Mouse (Mus musculus) thymus, postnatal 4 days (tissue): Measurements from ENCODE around the gene Gm20388.

ENCODE experiments used
- DNase-seq: peaks from one replicate; pipeline ENCODE4 v3.0.0; 2021

The Gm20388 gene

DNA sequence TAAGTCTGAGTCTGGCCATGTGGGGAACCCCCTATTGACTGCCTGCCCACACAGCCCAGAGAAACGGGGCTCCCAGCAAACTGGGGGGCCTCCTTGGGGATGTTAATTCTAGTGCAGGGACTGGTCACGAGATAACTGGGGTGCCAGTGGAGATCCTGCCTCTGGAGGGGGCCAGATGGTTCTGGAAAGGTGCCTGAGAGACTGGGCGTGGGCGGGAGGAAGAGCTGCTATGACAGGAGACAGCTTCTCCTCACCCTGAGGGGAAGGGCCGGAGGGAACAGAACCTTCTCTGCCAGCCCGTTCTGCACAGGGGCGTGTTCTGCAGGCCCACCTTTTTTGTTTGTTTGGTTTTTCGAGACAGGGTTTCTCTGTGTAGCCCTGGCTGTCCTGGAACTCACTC, 2955.6 kb downstream of the Gm20388 start:
- DNase-seq = no peak

DNA sequence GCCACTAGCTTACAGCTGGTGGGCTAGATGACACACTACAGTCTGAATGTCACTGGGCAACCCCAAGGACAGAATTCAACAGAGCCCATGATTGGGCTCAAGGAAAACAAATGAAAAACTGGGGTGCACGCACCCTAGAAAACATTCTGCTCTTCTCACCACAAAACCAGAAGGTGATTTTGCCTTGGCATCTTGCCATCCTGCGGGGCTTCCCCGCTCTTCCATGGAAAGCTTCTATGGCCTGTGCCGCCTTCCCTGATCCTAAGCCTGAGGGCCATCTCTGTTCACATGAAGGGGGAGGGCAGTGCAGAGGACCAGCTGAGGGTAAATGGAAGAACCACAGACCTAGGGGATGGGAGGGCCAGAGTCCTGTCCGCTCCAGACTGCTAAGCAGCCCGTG, 2957.3 kb downstream of the Gm20388 start:
- DNase-seq = no peak

DNA sequence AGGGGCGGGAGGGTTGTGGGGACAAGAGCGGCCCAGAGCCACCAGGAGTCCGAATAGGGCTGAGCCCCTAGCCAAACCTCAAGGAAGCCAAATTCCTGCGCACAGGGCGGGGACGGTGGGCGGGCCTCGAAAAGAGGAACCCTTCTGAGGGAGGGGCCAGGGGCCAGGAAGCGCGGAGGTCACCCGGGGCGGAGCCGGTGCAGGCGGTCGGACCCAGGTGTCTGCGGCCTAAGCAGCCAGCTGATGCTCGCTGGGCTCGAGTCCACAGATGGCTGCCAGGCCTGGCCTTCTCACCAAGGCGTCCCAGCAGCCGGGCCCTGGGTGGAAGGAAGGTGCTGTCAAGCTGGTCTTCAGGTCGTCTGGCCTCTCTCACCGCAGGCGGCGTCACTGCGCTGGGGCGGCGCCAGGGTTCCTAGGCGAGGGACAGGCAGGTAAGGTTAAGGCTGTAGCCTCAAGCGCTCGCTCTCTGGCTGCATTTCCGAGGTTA, 2959.8 kb downstream of the Gm20388 start:
- peak; percentile 85 for DNase-seq

DNA sequence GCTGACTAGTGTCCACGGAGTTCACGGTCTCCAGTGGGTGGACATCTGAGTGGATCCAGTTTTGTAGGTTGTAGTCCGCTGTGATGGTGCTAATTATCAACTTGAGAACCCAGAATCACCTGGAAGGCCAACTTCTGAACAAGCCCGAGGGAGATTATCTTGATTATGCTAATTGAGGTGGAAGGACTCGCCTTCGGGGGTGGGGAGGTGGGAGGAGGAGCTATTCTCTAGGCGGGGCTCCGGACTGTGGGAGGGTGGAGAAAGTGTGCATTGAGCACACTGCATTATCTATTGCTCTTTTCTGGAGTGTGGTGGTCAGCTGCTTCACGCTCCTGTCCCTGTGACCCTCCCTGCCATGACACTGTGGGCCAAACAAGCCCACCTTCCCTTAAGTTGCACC, 2961.0 kb downstream of the Gm20388 start:
- DNase-seq = no peak

DNA sequence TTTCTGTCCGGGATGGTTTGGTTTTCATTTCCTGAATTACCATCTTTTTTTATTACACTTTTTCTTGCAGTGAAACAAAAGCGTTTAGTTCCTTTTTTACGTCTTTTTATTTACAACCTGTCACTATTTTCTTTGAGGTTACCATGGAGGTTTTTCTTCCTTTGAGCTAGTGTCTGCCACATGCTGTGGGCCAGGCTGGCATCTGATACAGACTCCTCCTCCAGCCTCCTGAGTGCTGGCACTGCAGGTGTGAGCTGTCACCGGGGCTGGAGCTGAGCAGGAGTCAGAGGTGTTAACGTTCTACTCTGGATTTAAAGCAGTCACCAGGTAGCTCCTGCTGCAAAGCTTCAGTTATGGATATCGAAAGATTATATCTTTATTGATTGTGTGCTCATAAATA, 2962.5 kb downstream of the Gm20388 start:
- peak; percentile 51 for DNase-seq

DNA sequence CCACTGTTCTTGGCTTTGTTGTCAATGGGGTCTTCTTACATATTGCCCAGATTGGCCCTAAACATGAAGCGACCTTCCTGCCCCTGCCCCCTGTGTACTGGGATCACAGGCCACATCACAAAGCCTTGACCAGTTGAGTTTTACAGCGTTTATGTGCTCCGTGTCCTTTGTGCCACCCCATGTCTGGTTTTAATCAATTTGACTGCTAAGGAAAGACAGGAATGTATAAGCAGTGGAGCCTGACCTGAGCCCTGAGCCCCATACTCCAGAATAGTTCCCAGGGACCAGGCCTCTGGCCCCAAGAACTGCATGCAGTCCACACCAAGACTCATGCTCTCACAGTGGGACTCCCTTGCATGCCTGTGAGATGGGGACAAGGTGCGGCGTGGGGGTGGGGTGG, 2964.5 kb downstream of the Gm20388 start:
- no peak for DNase-seq

DNA sequence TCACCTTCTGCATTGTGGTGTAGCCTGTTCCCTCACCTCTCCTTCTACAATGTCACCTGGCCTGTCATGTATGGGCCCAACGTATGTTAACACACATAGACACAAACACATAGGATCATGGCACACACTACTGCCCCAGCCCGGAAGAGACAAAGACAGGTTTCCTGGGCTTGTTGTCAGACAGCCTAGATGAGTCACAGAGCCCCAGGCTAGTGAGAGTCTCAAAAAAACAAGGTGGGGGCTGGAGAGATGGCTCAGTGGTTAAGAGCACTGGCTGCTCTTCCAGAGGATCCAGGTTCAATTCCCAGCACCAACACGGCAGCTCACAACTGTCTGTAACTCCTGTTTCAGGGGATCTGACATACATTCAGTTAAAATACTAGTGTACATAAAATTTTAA, 2967.6 kb downstream of the Gm20388 start:
- no peak for DNase-seq

DNA sequence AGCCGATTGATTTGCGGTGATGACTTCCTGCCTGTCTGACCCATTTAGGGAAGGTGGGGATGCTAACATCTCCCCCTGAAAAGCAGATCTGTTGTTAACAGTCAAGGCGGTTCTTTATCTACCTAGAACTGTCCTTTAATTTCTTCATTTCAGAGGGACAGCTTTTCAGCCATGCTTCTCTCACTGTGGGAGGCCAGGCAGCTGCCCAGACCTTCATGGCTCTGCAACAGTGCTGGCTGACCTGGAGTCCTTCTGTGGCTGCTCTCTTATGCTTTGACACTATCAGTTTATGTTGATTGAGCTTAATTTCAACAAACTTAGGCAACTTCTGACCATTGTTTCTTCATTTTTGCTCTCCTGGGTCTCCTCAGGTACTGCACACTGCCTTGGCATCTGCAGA, 2969.7 kb downstream of the Gm20388 start:
- no peak for DNase-seq

DNA sequence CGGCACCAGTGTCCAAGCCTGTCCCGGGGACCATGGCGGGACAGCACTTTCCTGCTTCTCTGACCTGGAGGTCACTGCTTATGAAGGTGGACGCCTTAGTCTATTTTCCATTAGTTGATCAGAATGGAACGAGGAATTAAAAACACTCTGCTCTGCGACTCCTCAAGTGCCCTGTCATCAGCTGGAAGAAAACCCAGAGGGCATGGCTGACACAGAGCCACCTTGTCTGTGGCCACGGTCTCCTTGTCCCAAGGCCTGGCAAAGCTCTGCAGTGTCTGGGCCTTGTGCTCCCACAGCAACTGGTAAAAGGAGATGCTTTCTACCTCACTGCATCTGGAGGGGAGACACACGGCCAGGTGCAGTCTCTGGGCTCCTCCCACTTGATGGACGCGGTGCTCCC, 2973.0 kb downstream of the Gm20388 start:
- no peak for DNase-seq

DNA sequence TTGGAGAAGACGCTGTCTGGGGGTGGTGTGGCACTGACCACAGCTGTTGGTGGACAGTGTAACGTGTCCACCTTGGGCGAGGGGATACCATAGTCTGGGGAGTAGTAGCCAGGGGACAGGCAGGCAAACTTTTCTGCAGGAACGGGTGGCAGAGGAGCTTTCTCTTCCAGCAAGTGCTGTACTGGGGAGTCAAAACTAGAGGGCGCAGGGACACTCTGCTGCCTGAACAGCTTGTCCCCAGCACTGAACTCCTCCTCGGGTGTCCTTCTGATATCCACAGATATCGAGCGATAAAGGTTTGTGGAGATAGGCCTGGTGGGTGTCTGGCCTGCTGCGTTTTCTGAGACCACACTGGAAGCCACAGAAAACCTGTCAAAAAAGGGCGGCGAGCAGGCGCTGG, 2980.8 kb downstream of the Gm20388 start:
- no peak for DNase-seq

DNA sequence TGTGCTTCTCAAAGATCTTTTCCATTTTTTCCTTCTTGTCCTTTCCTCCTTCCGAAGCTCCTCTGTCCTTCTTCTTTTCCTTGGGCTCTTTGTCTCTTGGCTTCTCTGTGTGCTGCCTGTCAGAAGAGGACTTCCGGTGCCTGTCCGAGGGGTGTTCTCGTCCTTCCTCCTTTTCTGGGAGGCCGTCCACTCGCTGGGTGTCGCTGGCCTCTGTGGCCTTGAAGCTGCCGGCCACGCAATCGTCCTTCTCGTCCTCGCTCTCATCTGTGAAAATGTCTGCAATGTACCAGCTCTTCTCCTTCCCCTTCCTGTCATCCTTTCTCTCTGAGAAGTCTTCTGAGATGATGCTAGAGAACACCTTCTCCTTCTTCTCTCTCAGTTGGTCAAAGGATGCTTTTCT, 2982.8 kb downstream of the Gm20388 start:
- DNase-seq = no peak

DNA sequence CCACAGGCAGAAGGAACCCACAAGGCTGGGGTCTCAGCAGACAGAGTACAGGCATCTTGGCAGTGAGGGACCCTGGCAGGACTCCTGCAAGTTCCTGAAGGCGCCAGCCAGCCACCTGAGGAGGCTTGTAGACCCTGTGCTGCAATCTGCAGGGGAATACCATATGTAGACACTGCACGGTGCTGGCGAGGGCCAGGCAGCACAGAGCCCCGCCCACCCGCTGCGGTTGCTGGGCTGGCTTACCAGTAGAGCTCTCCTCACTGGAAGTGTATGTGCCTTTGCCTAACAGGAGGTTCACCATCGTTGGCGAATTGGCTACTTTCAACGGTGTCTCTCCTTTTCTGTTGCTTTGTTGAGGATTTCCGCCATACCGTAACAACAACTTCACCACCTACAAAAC, 2985.7 kb downstream of the Gm20388 start:
- no peak for DNase-seq

DNA sequence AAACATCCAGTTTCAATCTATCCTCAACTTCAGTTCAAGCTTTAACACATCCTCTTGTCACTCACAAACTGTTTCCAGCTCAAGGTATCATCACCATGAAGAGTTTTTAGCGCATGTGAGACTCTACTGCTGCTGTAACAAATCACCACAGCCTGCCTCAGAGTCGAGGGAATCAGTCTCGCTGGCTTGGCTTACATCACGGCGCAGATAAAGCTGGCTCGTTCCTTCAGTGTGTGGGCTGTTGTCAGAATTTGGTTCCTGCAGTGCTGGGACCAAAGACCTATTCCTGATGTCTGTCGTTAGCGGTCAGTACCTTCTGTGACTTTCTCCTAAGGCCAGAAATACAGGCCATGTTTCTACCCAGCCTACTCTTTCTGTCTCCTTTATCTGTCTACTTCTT, 2986.6 kb downstream of the Gm20388 start:
- no peak for DNase-seq

DNA sequence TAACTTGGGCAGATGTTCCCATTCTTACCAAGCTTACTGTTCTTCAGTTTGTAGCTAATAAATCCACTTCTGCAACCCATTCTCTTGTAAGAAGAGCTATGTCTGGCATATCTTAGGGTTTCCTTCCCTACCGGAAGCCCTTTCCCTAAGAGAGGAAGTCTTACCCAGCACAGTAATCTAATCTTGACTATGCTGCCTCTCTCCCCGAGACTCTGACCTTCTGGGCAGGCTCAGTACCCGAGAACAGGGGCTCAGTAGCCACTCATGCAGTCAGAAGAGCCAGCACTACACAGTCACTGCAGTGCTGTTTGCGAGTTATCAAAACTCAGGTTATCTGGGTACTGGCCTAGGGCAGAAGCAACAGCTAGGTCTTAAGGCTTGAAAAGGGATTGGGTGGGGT, 2987.4 kb downstream of the Gm20388 start:
- no peak for DNase-seq

DNA sequence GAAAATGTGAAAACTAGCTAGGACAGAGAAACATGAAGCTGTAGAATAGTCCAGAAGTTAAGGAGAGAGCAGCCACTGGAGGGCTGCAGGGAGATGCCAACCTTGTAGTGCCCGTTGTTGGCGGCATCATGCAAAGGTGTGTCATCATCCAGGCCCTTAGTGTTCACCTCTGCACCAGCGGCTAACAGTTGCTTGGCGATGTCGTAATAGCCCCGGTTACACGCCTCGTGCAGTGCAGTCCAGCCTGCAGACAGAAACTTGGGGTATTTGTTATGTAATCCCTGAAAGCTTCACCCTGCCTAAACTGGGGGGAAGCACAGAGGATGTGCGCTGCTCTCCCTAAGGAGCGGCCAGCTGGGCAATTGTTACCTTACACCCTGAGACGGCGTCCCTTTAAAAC, 2987.8 kb downstream of the Gm20388 start:
- DNase-seq = no peak

DNA sequence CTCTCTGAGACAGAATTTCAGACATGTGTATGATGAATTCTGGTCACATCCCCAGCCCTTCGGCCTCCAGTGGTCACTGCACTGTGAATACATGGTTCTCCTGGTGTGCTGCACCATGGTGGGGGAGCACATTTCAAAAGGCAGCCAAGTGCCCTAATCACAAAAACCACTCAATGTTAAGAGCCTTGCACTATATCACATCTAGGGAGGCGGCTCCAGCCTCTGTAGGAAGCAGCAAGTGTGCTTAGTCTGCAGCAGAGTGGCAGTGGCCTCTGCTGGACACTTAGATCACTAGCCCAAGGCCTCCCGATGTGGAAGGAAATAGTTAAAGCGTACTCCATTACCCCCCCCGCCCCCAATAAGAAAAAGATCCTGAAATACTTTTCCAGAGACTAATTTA, 2988.4 kb downstream of the Gm20388 start:
- no peak for DNase-seq

DNA sequence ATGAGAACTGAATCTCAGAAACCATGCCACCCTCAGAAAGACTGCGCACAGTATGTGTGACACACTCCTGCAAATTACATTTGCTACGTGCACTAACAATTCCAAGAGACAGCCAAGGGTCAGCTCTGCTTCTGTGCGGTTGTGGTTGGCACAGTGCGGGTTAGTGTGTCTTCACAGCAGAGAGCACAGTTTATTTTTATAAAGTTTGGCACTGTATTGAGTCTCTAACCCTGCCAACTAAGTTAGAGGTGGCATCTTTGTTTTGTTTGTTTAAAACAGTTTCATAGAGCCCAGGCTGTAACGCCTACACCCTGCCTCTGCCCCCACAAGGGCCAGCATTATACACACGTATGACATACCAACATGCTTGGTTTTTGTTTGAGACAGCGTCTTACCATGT, 2990.8 kb downstream of the Gm20388 start:
- no peak for DNase-seq

DNA sequence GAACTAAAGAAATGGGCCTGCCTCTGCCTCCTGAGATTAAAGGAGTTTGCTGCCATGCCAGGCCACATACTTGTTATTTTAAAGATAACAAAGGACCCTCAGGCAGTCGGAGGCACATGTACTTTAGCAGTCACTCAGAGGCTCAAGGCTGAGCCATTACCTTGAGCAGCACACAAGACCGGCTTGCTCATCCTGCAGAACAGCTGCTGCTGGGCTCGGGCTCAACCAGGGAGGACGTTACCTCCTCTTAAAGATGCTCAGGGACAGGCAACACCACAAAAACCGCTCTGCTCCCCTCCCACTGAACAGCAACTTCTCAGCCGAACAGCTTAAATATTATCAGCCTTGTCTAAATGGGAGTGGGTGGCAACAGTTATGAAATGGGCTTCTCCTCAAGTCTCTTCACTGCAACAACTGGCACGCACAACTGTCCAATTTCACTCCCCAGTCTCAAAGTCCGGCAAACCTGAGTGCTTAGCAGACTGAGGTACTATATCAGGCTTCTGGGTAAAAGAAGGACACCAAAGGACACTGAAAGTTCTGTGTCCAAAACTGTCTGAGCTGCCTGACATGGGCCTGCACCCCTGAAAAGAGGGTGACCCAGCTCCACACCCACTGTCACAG, 2991.4 kb downstream of the Gm20388 start:
- DNase-seq = no peak

DNA sequence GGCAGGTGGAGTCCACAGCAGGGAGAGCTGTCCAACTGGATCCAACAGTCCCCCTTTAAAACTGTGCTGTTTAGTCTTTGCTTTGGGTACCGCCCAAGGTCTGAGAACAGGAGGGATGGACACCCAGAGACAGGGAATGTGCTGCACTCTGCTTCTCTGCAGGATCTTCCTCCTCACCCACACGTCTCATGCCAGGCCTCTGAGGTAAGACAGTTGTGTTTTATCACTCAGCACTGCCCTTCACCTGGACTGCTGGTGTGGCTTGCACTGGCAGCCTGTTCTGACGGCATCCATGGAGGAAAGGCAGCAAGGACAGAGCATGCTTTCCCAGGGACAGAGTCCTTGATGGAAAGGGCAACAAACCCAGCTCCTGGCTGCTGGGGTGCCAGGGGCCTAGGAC, 2991.9 kb downstream of the Gm20388 start:
- no peak for DNase-seq

DNA sequence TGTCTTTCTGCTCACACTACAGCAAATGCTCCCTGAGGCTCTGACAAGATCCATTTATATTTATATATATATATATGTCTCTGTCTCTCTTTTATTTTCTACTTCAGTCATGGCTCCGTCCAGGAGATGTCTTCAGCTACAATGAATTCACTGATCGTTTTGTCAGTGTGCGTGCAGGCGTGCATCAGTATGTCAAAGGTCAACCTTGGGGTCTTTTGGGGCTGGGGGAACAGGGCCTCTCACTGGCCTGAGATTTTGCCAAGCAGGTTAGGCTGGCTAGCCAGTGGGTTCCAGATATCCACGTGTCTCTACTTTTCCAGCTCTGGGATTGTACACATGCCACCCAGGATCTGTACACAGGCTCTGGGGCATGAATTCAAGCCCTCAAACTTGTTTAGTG, 2992.4 kb downstream of the Gm20388 start:
- no peak for DNase-seq

DNA sequence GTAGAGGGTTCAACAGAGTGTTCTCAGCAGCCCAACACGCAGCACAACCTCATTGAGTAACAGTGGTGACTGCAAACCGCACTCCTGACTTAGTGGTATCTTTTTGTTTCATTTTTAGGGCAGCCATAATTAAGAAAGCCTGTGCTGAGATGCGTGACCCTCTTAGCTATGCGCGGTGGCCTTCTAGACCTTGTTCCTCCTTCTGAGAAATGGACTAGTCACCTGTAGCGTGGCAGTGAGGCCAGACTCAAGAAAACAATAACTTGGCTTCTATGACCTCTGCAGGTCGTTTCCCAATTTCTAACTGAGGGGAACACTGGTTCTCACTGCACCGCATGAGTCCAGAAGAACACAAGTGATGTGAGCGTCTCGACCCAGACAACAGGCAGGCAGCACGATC, 2993.9 kb downstream of the Gm20388 start:
- no peak for DNase-seq

DNA sequence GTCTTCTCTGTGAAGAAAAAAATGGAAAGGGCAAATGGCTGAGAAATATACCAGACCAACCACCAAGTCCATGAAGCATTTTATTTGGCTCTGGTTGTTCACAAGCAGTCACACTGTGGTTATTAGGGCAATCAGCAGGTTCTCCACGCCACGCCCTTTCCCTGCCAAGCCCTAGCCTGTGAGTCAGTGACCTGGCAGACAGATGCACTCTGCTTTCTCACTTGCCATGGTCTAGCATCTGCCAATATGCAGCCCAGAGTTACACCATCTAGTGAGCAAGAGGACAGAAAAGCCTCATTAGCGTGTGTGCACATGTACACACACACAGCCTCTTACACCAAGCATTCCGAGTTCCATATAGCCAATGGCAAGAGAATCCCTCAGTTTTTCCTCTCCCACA, 2994.7 kb downstream of the Gm20388 start:
- DNase-seq = no peak

DNA sequence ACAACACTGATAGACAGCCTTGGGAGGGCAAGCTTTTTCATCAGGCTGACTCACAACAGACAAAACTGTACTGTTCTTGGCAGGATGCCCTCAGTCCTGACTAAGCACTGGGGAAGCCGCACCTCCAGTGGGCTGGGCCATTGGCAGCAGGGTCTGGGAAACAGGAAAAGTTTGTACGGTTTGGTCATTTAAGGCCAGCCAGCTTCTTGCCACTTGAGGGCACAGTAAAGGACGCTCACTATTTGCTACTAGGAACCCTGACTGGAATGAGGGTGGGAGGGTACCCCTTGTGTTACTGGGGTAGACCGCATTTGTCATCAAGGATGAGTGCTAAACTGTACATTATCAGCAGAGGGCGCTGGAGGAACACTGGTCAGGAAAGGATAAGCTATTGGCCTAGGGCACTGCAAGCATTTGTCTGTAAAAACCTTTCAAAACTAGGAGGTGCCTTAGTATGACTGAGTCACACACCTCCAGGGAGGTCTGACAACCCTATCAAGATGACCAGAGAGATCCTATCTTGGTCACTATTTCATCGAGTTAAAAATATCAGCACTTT, 2995.9 kb downstream of the Gm20388 start:
- DNase-seq = peak; percentile 87

DNA sequence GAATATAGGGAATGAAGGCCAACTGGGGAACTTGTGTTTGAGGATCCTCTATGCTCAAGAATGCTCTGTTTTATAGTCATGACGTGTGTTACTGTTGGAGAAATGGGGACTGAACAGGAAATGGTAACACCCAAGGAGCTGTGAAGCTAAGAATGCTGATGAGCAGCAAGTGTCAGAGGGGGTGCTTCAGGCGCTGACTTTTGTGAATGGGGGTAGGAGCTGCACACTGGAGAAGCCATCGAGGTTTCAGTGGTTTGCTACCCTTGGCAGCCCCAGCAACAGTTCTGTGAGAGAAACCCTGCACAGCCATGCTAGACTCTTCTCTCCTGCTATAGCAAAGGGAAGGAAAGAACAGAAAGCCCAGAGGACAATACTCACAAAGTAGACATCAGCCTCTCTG, 3001.5 kb downstream of the Gm20388 start:
- DNase-seq = no peak

DNA sequence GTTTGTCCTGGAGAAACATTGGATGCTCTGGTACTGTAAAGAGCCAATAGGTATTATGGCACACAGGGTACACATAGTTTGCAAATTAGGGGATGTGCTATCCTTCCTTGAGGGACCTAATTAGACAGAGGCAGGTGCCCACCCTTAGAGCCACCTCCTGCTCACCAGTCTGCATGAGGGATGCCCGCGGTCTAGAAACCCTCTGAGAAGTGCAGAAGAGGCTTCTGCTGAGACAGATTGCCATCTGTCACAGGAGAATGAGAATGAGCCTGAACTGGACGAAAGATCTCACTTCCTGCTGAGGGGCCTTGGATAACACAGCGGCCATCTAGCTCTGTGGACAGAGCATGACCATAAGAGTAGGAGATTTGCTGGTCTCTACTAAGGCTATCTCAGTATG, 3002.2 kb downstream of the Gm20388 start:
- no peak for DNase-seq
